Mouse (Mus musculus): ENCODE data around the gene Tex28. TPM values are rescaled to one million over a fixed set of nuclear protein-coding genes. Genes with fewer than 3 reads are reported as not detected.
A peak's percentile ranks its signal among the peaks of the same experiment; 100 is the strongest.
"Not testable (repeated sequence)": the region's sequence is repeated elsewhere in the genome, so short reads cannot be mapped to it uniquely, and the experiment has no call there.

Gene Tex28
- total RNA-seq (2017), result not detected in 2 replicates

DNA sequence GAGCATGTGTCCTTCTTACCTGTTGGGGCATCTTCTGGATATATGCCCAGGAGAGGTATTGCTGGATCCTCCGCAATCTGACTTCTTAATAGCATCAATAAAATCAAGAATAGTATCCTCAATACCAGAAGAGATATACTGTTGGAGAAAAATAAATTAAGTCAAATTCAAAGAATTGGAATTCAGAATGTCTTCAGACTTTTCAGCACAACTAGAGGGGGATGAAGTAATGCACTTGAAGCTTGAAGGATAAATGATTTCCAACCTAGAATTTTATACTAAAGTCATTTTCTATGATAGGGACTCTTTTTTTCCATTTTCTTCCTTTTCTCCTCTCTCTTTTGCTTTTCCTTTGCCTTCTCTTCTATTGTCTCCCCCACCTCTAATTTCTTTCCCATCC is at the start of gene Tex28:
Tex28 (minus strand) TSS at position 101 of the 400 bp plus-strand sequence.
- no peak for ATAC-seq (ENCODE audit: extremely low read depth, insufficient number of reproducible peaks, low FRiP score, poor library complexity, severe bottlenecking)

- no peak for ATAC-seq (ENCODE audit: extremely low read depth, insufficient number of reproducible peaks, low FRiP score, poor library complexity, severe bottlenecking)
Measured at GRCm38 (mm10) chrX:74203556-74203955, 35.9 kb upstream of the Tex28 start.

DNA sequence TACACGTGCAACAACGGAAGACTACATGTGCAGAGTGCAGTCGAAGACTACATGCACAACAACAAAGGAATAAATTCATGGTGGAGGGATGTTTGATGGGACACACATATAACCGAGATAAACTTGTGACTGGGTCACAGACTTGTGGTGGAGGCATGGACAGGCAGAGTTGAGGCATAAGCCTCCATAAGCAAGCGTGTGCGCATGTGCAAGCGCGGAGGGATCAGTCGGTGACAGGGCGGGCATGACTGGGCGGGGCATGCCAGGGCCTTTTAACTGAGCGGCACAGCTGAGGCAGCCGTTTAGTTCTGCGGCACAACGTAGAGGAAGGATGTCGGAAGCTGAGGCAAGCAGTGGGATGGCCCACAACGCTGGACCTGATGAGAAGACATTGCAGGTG is 9.3 kb upstream of the Tex28 start, which contains the start of gene Tktl1:
Tktl1 (plus strand) TSS at position 301 of the 400 bp plus-strand sequence.
- no peak for ATAC-seq (ENCODE audit: extremely low read depth, insufficient number of reproducible peaks, low FRiP score, poor library complexity, severe bottlenecking)

- not testable (repeated sequence) for ATAC-seq (ENCODE audit: extremely low read depth, insufficient number of reproducible peaks, low FRiP score, poor library complexity, severe bottlenecking)
Measured at GRCm38 (mm10) chrX:74135263-74135662, 32.4 kb downstream of the Tex28 start, which contains the start of gene Mecp2. Mecp2 (minus strand) TSS chrX:74135363.

DNA sequence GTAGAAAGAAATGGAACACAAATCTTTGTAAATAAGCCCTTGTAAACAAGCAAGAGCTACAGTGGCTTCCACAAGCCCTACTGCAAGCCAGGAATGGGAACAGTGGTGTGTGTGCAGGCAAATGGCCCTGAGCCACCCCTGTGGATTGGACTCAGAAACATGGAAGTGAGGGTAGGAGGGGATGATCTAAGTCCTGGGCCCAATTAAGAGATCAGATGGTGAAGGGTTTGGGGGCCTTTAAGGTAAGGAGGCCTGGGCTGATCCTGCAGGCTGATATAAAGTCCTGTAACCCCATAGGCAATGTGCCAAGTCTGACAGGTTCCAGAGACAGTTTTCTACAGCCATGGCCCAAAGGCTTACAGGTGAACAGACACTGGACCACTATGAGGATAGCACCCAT is 40.5 kb downstream of the Tex28 start, which contains the start of gene Opn1mw:
Opn1mw (plus strand) TSS at position 301 of the 400 bp plus-strand sequence.
- no peak for ATAC-seq (ENCODE audit: extremely low read depth, insufficient number of reproducible peaks, low FRiP score, poor library complexity, severe bottlenecking)

DNA sequence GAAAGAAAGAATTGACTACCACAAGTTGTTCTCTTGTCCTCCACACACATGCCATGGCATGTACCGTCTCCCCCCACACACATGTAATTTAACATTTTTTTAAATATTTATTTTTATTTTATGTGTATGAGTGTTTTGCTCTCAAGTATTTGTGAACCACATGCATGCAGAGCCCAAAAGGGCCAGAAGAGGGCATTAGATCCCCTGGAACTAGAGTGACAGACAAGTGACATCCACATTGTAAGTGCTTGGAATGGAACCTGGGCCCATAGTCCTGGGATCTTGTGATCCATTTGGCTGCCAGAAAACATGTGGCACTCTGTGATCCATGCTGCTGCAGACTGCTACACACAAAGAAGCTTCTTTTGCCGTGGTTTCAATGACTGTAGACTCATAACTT is 42.7 kb downstream of the Tex28 start:
- ATAC-seq (ENCODE audit: extremely low read depth, insufficient number of reproducible peaks, low FRiP score, poor library complexity, severe bottlenecking), result no peak

DNA sequence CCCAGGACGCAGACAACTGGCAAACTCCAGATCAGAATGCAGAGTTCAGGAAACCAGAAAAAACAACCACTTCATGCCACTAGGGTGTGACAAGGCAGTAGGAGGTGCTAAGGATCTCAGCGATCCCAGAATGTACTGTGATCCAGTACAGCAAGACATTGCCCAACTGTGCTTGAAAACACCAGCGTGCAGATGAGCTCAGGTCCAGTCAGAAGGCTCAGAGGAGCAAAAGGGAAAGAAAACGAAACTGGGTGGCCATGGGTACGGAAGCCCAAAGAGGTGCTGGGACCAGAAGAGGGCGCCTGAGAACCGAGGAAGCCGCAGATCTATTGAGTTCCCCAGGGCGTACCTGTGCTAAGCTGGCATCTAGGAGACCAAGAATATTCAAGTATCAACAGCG is 52.1 kb downstream of the Tex28 start:
- ATAC-seq (ENCODE audit: extremely low read depth, insufficient number of reproducible peaks, low FRiP score, poor library complexity, severe bottlenecking), result peak; percentile 84

DNA sequence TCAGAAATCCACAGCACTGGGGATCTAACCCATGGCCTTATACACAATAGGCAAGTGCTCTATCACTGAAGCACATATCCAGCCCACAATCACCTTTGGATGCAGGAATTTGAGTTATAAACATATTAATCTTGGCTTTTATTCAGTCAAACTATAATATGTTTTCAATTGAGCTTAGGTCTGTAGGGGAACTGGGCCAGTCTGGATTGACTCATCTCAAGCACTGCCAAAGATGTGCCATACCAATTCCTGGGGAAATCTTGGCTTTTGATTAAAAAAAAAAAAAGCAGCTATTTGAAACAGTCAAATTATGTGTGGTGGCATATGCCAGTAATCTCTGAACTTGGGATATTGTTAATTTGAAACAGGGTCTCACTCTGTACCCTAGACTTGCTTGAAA is 53.6 kb downstream of the Tex28 start:
- ATAC-seq (ENCODE audit: extremely low read depth, insufficient number of reproducible peaks, low FRiP score, poor library complexity, severe bottlenecking), result no peak

GRCm38 (mm10) chrX:74108747-74109146 is 58.9 kb downstream of the Tex28 start:
- ATAC-seq (ENCODE audit: extremely low read depth, insufficient number of reproducible peaks, low FRiP score, poor library complexity, severe bottlenecking), result no peak

GRCm38 (mm10) chrX:74105916-74106315 is 61.7 kb downstream of the Tex28 start:
- no peak for ATAC-seq (ENCODE audit: extremely low read depth, insufficient number of reproducible peaks, low FRiP score, poor library complexity, severe bottlenecking)

DNA sequence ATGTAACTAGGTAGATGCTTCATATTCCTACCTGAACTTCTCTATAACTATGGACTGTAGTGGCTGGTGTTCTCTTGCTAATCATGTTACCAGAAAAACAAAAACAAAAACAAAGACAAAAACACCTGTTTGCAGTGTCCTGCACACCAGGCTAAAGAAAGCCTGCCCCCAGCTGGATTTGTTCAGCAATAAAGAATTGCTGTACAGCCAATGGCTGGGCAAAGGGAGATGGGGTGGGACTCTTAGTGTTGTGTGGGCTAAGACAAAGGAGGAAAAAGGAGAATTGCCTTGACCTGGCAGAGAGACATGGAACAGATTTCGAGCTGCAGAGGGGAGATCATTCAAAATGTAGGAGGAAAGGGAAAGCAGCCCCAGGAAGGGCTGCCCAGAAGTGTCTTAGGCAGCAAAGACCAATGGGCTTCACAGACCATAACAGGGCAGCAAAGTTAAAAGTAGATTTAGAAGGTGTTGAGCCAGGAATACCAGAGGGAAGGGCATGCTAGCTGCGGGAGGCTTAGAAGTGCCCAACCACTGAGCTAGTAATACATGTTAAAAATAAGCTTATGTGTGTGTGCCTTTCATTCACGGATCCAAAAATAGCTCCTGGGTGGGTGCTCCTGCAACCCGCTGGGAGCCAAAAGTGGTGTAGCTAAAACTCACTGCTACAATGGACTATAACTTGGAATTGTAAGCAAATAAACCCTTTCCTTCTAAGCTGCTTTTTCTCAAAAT is 64.0 kb downstream of the Tex28 start:
- no peak for ATAC-seq (ENCODE audit: extremely low read depth, insufficient number of reproducible peaks, low FRiP score, poor library complexity, severe bottlenecking)

Other genes starting within 250 kb of the Tex28 start
- 358 and 362 TPM in 2 replicates for gene Arhgap4, start 246.0 kb downstream of the Tex28 start, total RNA-seq (2017)
- gene Naa10, start 245.9 kb downstream of the Tex28 start, total RNA-seq (2017), result 46.7 TPM in 2 replicates
- gene Renbp, start 237.0 kb downstream of the Tex28 start, total RNA-seq (2017), result 6.5 and 7.0 TPM in 2 replicates
- 41.7 and 41.9 TPM in 2 replicates for gene Hcfc1, start 201.5 kb downstream of the Tex28 start, total RNA-seq (2017)
- gene Irak1, start 143.9 kb downstream of the Tex28 start, total RNA-seq (2017), result 78.7 and 79.5 TPM in 2 replicates
- not detected in 2 replicates for gene Opn1mw, start 40.4 kb downstream of the Tex28 start, total RNA-seq (2017)
- gene Mecp2, start 32.5 kb downstream of the Tex28 start, total RNA-seq (2017), result 27.6 and 28.6 TPM in 2 replicates
- gene Tktl1, start 9.4 kb upstream of the Tex28 start, total RNA-seq (2017), result 0.35 and 0.49 TPM in 2 replicates
- gene Flna, start 82.0 kb upstream of the Tex28 start, total RNA-seq (2017), result 1,056 and 1,114 TPM in 2 replicates
- 61.5 and 63.0 TPM in 2 replicates for gene Emd, start 86.8 kb upstream of the Tex28 start, total RNA-seq (2017)
- gene Rpl10, start 103.0 kb upstream of the Tex28 start, total RNA-seq (2017), result 816 and 927 TPM in 2 replicates
- gene Taz, start 114.1 kb upstream of the Tex28 start, total RNA-seq (2017), result 124 and 125 TPM in 2 replicates
- gene Dnase1l1, start 114.5 kb upstream of the Tex28 start, total RNA-seq (2017), result 31.2 and 32.5 TPM in 2 replicates
- 400 and 416 TPM in 2 replicates for gene Atp6ap1, start 129.3 kb upstream of the Tex28 start, total RNA-seq (2017)
- gene Gdi1, start 137.2 kb upstream of the Tex28 start, total RNA-seq (2017), result 256 and 284 TPM in 2 replicates
- 85.7 and 97.0 TPM in 2 replicates for gene Fam50a, start 145.2 kb upstream of the Tex28 start, total RNA-seq (2017)
- 2.9 and 3.4 TPM in 2 replicates for gene Plxna3, start 161.2 kb upstream of the Tex28 start, total RNA-seq (2017)
- gene Lage3, start 185.8 kb upstream of the Tex28 start, total RNA-seq (2017), result 3.6 and 4.5 TPM in 2 replicates
- 7.8 and 7.9 TPM in 2 replicates for gene Ubl4a, start 205.4 kb upstream of the Tex28 start, total RNA-seq (2017)
- 12.9 and 14.2 TPM in 2 replicates for gene Slc10a3, start 205.5 kb upstream of the Tex28 start, total RNA-seq (2017)
- 22.6 and 27.9 TPM in 2 replicates for gene Fam3a, start 225.4 kb upstream of the Tex28 start, total RNA-seq (2017)
- gene Ikbkg, start 225.5 kb upstream of the Tex28 start, total RNA-seq (2017), result 48.4 and 59.4 TPM in 2 replicates